Mouse (Mus musculus) retina, embryonic 14.5 days (tissue): ENCODE data around the gene Plch2.
"Not testable (repeated sequence)": the region's sequence is repeated elsewhere in the genome, so short reads cannot be mapped to it uniquely, and the experiment has no call there.

Experiments used
- DNase-seq: peaks from one replicate; pipeline ENCODE4 v3.0.0-alpha.2; 2015; ENCODE audit warnings: low spot score

The Plch2 gene

GRCm38 (mm10) chr4:155056724-155057123 is at the start of gene Plch2:
Gene Plch2 (minus strand): TSS chr4:155056784.
- no peak for DNase-seq

- DNase-seq: no peak
Measured at GRCm38 (mm10) chr4:155098572-155098971, 42.0 kb upstream of the Plch2 start.

DNA sequence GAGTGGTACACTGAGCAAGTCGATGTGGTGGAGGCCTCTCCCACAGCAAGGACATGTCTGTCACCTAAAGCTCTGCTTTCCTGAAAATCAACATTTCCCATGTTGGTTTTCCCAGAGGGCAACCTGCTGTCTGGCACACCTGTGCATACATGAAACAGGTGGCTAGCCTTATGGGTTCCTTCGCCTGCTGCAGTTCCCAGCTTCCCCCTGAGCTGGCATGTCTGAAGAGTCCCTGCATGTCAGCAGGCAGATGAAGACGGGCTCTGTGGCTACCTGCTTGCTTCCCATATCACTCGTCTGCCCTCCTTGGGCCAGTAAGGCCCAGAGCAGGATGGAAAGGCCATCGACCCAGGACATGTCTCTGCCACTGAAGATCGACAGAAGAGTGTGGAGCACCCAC is 40.9 kb upstream of the Plch2 start:
- no peak for DNase-seq

DNA sequence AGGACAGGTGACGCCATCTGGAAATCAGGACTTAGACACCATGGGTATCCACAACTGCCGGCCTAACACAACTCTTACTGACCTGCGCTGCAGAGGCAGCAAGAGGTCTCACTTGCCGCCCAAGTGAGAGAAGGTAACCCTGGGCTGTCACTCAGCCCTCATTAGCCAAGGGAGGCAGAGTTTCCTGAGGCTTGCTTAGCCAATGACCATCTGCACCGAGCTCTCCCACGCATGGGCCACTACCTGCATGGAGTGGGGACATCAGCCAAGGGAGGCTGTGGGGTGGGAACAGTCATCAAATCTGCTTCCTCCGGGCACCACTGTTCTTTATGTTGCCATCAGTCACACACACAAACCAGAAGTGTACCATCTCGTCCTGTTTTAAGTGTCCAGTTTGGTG is 39.4 kb upstream of the Plch2 start:
- no peak for DNase-seq

DNA sequence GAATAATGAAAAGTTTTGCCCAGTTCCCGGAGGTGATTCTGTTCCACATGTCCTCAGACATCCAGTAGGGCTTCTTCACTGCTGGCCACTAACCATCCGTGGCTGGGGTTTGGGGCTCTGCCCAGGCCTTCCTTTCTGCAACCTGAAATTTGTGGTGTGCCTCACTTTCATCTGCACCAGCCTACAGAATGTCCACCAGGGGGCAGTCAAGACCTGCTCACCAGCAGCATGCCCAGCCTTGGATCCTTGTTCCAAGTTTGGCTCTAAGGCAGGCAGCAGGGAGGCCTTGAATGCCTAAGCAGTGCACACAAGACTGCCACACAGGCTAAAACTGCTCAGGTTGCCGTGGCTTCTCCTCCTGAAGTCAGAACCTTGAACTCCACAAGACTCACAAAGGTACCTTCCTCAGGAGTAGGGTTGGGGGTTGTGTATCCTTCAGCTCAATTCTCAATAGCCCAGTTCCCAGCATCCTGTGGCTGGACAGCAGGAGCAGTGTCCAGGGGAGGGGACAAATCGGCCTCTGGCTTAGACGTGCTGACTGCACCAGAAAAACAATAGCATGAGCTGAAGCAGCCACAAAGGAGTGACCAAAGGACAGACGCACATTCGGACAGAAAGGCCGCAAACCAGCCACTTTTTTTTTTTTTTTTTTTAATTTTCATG is 38.8 kb upstream of the Plch2 start:
- DNase-seq: peak; percentile 96

GRCm38 (mm10) chr4:155094565-155094964 is 38.0 kb upstream of the Plch2 start:
- peak; percentile 81 for DNase-seq

DNA sequence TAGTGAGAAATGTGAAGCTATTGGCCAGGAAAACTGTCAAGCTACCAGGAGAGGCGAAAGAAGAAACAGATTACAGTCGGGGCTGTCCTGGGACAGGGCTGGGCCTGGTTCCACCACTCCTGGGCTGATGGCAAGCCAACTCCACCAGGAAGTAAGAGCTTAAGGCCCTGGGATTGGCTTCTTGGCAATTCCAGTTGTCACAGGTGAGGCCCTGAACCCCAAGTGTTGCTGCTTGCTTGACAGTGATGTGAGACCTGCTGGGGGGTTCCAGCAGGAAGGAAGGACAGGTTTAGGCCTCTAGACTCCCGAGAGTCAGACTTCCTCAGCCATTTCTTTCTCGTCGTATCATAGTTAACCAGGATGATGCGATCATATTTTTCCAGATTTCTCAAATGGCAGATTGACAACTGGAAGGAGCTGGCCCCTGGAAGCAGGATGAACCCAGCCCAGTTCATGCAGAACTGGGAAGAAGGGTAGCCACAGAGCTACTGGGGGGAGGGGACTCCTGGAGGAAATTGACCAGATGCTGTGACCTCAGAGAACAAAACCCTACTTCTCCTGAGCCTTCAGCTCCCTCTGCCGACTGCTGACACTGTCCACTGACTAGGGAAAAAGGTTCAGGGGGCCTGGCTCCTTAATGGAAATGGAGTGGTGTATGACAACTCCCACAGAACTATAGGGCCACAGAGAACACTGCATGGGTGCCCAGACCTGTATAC is 37.0 kb upstream of the Plch2 start:
- DNase-seq: no peak

- no peak for DNase-seq
Measured at GRCm38 (mm10) chr4:155092718-155093430, 36.3 kb upstream of the Plch2 start.

DNA sequence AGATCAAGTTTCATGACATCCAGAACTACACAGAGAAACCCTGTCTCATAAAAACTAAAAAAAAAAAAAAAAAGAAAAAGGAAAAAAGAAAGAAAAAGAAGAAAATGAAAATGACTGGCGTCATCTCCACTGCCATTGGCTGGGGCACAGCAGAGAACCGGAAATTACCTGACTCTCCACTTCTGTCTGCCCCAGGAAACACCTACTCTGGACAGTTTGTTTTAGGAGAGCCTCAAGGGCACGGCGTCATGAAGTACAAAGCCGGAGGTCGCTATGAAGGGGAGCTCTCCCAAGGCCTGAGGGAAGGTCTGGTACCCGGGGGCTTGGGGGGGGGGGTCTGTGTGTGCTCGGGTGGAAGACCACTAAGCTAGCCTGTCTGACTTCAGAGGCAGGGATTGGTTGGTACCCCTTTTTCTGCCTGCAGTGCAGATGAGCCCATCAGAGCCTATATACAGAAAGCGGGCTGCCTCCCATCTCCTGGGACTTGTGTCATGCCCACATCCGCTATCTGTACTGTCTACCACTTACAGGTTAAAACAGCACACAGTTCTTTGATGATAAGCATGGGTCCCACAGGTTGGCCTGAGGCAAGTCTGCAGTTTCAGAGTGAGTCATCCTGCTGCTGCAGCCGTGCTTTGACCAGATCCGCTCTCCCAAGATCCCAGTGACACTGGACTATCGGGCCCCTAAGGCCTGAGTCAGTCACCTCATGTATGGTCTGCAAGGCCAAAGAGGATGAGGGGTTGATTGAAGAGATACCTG is 34.3 kb upstream of the Plch2 start:
- DNase-seq: no peak

DNA sequence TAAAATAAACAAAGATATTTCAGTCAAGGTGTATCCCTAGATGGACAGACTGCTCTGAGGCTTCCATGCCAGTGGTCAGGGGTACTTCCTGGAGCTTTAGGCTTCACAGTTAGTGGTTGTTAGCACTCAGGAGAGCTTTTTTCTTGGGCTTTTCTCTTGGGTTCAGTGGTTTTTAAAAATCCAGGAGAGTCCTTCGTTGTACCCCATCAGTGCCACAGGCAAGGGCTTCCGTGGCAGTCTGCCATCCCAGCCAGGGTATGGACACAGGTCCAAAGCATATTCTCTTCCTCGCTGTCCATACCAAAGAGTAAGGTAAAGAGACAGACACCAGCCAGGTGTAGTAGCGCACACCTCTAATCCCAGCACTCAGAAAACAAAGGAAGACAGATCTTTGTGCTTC is 33.6 kb upstream of the Plch2 start:
- DNase-seq: no peak

DNA sequence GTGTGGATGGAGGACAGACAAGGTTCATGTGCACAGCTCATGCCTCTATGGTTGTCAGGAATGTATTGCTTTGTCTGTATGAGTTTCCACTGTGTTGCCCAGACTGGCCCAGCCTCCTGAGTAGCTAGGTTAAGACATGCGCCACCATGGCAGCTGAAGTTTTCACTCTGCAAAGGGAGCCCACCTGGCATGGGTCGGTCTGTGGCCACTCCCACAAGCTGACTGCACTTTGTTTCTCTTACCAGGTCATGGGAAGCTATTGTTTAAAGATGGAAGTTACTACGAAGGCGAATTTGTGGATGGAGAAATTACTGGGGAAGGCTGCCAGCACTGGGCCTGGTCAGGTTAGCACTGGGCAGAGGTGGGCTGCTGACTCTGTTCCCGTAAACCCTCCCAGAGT is 32.7 kb upstream of the Plch2 start:
- no peak for DNase-seq

DNA sequence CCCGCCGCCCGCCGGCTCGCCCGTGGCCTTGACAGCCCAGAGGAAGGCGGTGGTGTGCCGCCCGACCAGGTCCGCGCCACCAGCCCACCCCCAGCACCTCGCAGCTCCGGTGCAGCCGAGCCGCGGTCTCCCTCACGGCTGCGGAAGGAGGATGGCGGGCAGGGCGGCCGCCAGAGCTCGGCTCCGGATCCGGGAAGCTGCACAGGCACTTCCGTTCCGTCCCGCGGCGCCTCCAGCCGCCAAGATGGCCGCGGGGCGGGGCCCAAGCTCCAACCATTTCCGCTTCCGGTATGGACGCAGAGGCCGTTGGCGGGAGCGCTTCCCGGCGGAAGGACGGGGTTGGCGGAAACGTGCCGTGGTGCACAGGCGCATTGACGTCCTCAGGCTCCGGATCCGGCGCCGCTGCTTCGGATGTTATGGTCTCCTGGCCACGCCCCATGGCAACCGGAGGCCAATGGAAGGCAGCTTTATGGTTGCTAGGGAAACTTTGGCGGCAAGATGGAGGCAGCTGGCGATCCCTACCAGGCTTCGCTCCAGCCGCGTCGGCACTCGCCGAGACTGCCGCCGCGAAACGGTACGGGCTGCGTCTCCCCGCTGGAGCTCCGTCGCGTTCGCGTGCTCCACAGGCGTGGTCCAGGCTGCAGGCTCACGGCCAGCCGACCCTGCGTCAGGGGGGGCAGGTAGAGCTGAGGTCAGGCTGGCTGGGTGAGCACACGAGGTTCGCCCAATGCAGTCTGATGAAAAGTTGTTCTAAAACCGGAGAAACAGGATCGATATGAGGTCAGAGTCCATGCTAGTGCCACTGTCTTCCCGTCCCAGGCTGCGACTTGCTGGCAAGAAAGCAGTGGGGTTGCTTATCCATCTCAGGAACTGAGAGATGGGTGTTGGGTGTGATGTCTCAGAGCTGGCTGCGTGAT is 29.8 kb upstream of the Plch2 start, which contains the start of the genes Rer1 and Morn1:
Gene Rer1 (minus strand): TSS at position 275 of the 917 bp plus-strand sequence.
Gene Morn1 (plus strand): TSS at position 470 of the 917 bp plus-strand sequence.
- peak; percentile 100 for DNase-seq

- no peak for DNase-seq
Measured at GRCm38 (mm10) chr4:155085206-155086107, 28.9 kb upstream of the Plch2 start.

GRCm38 (mm10) chr4:155084351-155084750 is 27.8 kb upstream of the Plch2 start:
- no peak for DNase-seq

DNA sequence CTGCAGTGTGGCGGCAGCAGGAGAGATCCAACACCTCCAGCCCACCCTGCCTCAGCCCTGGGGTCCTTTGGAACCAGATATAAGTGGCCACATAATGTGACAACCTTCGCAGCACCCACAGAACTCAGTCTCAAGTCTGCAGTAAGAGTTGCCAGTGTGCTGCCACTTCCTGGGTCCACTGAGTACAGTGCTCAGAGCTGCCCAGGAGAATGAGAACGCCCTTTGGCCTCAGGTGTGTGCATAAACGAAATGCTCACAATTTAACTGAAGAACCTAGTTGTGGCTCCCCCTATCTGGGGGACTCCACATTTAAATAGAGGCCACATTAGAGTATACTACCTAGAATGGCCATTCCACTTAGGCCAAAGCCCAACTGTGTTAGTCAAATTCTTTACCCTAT is 27.0 kb upstream of the Plch2 start:
- DNase-seq: no peak

DNA sequence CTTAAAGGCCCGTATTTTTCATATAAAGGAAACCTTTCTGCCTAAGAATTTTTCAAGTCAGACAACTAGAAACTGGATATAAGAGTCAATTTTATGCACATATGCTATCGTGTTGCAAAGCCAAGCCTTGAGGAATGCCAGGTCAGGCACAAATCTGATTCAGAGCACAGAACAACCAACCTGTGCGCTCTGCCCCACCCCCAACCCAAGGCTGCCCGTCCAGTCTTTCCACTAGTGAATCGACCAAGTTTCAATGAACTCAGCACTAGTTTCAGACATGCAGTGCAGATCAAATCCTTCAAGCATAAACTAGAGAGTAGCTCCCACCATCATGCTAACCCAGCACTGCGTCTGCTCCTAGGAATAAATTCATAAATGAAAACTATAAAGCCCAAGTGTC is 23.1 kb upstream of the Plch2 start:
- no peak for DNase-seq

DNA sequence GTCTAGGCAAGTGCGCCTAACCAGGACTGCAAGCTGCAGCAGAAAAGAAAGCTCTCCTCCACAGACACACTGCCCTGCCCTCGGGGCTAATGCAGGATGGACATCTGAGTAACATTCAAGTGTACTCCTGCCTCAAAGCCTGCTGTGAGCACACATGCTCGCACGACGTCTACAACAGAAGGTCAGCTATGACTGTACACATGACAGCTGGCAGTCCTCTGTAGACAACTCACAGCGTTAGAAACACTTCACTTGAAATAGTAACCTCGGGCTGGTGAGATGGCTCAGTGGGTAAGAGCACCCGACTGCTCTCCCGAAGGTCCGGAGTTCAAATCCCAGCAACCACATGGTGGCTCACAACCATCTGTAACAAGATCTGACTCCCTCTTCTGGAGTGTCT is 22.2 kb upstream of the Plch2 start:
- not testable (repeated sequence) for DNase-seq

GRCm38 (mm10) chr4:155076677-155077076 is 20.1 kb upstream of the Plch2 start:
- DNase-seq: no peak

DNA sequence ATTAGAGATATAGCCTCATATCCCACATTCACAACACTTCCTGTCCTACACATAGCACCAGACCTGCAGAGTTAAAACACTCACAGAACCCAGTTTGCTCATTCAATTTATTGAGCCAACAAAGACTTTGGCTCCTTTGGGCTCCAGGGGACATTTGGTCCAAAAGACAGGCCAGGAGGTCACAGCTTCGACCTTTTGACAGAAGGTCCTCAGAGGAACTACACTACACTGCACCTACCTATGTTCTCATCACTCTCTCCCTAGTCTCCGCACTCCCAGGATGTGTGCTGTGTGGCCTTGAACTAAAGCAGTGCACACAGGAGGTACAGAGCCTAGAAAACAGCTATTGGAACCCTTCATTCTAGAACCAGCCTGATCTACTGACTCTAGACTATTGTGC is 19.2 kb upstream of the Plch2 start:
- DNase-seq: no peak

DNA sequence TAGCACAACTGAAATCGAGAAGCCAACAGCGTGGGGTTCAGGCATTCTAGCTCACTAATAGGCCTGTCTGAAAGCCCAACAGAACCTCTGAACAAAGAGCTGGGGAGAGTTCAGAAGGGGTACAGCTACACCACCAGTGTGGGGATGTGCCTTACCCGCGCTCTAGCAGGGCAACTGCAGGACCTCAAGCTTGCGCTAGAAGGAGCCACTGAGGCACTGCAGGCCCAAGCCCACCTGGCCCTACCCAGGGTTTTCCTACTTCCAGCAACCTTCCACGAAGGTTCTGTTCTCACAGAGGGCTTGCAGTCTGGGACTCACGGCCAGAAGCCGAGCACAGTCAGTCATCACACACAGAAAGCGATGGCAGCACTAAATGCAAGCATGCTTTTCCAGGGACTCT is 18.6 kb upstream of the Plch2 start:
- DNase-seq: no peak
